Mouse (Mus musculus): ENCODE measurements around the gene She. TPM values are rescaled to one million over a fixed set of nuclear protein-coding genes. Genes with fewer than 3 reads are reported as not detected.

Gene She
- total RNA-seq (2023) = under 1 TPM; 0.09 TPM

DNA sequence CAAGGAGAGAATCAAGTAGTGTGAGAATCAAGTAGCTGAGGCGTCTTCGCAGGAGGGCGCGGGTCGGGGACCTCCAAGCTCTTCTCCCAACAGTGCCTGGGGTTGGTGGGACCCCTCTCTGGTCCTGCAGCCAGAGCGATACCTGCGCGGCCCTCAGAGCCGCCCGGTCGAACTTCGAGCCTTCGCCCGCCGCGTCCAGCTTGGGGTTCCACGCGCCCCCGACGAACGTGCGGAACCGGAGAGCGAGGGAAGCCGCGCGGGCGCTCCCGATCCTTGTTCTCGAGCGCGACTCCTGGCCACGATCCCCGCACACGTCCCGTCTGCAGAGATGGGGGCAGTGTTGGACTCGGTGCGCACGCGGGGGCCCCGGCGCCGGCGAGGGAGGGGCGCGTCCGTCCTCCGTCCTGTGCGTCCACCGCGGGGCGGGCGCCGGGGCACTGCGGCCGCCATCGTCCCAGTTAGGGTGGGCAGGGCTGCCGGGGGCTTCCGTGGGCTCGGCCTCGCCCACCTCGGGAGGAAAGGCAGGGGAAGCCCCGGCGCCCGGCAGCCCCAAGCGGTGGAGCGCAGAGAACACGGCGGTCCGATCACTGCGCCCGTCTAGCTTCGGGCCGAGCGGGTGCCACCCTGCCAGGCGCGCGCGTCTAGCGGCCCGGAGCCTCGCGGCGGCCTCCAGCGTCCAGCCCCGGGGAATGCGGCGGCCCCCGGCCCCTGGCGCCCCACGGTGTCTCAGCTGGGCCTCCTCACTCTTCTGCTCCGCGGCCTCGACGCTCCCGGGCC, at the start of gene She:
TSS of gene She (plus strand) at position 556 of the 777 bp plus-strand sequence.

Other genes with a start within 250 kb of the She start
- gene Adar, start 116.3 kb upstream of the She start, total RNA-seq (2023) = 10 to 100 TPM; 66.7 to 71.3 TPM
- under 1 TPM; 0.29 to 0.53 TPM for gene Chrnb2, start 66.7 kb upstream of the She start, total RNA-seq (2023)
- gene Ube2q1, start 57.8 kb upstream of the She start, total RNA-seq (2023) = 10 to 100 TPM; 67.4 to 73.1 TPM
- 100 to 1,000 TPM; 113 to 137 TPM for gene Il6ra, start 81.8 kb downstream of the She start, total RNA-seq (2023)
- 10 to 100 TPM; 12.7 to 13.2 TPM for gene Atp8b2, start 132.1 kb downstream of the She start, total RNA-seq (2023)
- 10 to 100 TPM; 37.6 to 45.4 TPM for gene Hax1, start 167.4 kb downstream of the She start, total RNA-seq (2023)
- 10 to 100 TPM; 47.6 to 50.8 TPM for gene 4933434E20Rik, start 220.3 kb downstream of the She start, total RNA-seq (2023)
- 100 to 1,000 TPM; 127 to 154 TPM for gene Ubap2l, start 221.3 kb downstream of the She start, total RNA-seq (2023)
- 100 to 1,000 TPM; 808 to 885 TPM for gene Tpm3, start 241.3 kb downstream of the She start, total RNA-seq (2023)